Mouse (Mus musculus) intestine, embryonic 16.5 days (tissue): ENCODE results near the gene Fam120a. TPM values are rescaled to one million over a fixed set of nuclear protein-coding genes. Genes with fewer than 3 reads are reported as not detected.

Experiments used
- ATAC-seq: fragments of 200-750 bp; cut with Nextera tagmentation; 2 replicates; pipeline ENCODE4 v1.8.0; 2017; ENCODE audit warnings: moderate TSS enrichment, moderate library complexity
- H3K27ac ChIP-seq: fragments of 300-500 bp; sonication (generic); 2 replicates; pipeline ENCODE4 v1.5.1; 2014; ENCODE audit warnings: mild to moderate bottlenecking, low read length
- H3K27me3 ChIP-seq: fragments of 300-500 bp; sonication (generic); replicated peaks from 2 replicates; pipeline ENCODE4 v1.6.1; 2014; ENCODE audit warnings: low read length, control low read depth, mixed read lengths; ENCODE audit not compliant: control insufficient read depth, insufficient read depth
- H3K36me3 ChIP-seq: fragments of 300-500 bp; sonication (generic); 2 replicates; pipeline ENCODE4 v1.6.1; 2014; ENCODE audit warnings: low read length, control low read depth; ENCODE audit not compliant: control insufficient read depth, insufficient read depth
- H3K4me1 ChIP-seq: fragments of 300-500 bp; sonication (generic); 2 replicates; pipeline ENCODE4 v1.6.1; 2014; ENCODE audit warnings: low read length, control low read depth, mixed read lengths; ENCODE audit not compliant: control insufficient read depth, insufficient read depth
- H3K4me2 ChIP-seq: fragments of 300-500 bp; sonication (generic); 2 replicates; pipeline ENCODE4 v1.6.1; 2014; ENCODE audit warnings: low read depth, low read length, control low read depth
- H3K4me3 ChIP-seq: fragments of 300-500 bp; sonication (generic); 2 replicates; pipeline ENCODE4 v1.5.1; 2014; ENCODE audit warnings: mild to moderate bottlenecking, low read length
- H3K9ac ChIP-seq: fragments of 300-500 bp; sonication (generic); 2 replicates; pipeline ENCODE4 v1.6.1; 2014; ENCODE audit warnings: low read depth, low read length
- H3K9me3 ChIP-seq: fragments of 300-500 bp; sonication (generic); 2 replicates; pipeline ENCODE4 v1.6.1; 2016; ENCODE audit warnings: low read length, control low read depth; ENCODE audit not compliant: control insufficient read depth
- WGBS: fragments of 180-500 bp; shearing (Covaris S2); extraction: QIAGEN DNeasy Blood & Tissue Kit; methylation state at CpG from one replicate; pipeline ENCODE4 v1.1.7; 2014; 5-methylcytosine and 5-hydroxymethylcytosine counted together
- polyA plus RNA-seq: library from polyadenylated mRNA; unstranded; fragments of >200 nt; fragmentation: Nextera tagmentation; extraction: Ambion mirVana; gene quantifications from 2 replicates; pipeline ENCODE4 v1.2.1, GENCODE M21; 2015

The Fam120a gene
- polyA plus RNA-seq, 1 experiment from 2014 or later, result 25.7 TPM

DNA sequence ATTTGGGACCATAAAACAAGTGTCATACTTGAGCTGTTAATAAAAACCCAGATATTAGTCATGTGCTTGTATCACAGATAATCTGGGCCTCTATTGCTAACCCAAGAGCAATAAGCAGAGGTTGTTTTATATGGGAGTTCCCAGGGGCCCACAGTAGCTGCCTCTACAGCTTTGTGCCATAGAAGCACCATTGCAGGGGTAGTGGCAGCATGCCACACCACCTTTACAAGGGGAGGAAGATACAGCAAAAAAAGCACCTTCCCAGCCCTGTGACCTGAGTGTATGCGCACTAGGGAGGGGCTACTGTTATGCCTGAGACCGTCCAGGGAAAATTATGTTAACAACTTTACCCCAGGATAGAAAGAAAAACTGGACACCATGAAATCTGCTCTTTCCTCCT is 62.4 kb downstream of the Fam120a start:
- peak; percentile 80 for ATAC-seq
- Histone ChIP-seq H3K27me3 (no peaks in the 10 kb centered on the region), H3K4me1 (peaks cover 2% of the 10 kb centered on the region; the same call in 1 of the 2 replicates), H3K36me3 (peaks cover 10% of the 10 kb centered on the region), H3K4me2 (no peak overlapping the region), H3K9ac (no peak overlapping the region), H3K4me3 (no peak overlapping the region), H3K27ac (peak overlapping the region; percentile 39; the same call in 1 of the 2 replicates), H3K9me3 (no peaks in the 10 kb centered on the region)
- 76% methylated on average over 2 of the region's 2 CpGs for WGBS

DNA sequence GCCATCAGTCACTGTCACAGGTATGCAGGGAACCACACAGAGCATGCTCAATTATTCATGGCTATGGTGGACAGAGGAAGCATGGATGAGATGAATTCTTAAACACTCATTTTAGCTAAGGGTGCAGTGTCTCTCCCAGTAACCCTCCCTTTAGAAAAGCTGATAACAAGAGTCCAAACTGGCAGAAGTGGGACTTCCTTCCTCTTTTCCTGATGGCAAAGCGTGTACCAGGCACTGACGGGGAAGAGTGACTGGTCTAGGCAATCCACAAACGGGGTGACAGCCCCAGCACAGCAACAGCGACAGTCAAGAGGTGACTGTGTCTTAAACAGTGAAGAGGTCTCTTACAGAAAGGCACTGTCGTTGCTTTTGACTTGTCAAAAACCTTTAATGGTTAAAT is 72.4 kb downstream of the Fam120a start:
- ATAC-seq, result no peak
- Histone ChIP-seq H3K9ac (no peak overlapping the region), H3K9me3 (no peaks in the 10 kb centered on the region), H3K4me1 (peaks cover 10% of the 10 kb centered on the region), H3K27ac (no peak overlapping the region), H3K27me3 (no peaks in the 10 kb centered on the region), H3K4me2 (no peak overlapping the region), H3K4me3 (no peak overlapping the region), H3K36me3 (peaks cover 12% of the 10 kb centered on the region)
- 89% methylated on average over 5 of the region's 5 CpGs for WGBS

- Histone ChIP-seq H3K4me2 (no peak overlapping the region), H3K36me3 (peaks cover 28% of the 10 kb centered on the region), H3K4me3 (no peak overlapping the region), H3K9ac (no peak overlapping the region), H3K27me3 (no peaks in the 10 kb centered on the region), H3K9me3 (no peaks in the 10 kb centered on the region), H3K27ac (peak overlapping the region; percentile 34), H3K4me1 (peaks cover 13% of the 10 kb centered on the region)
- ATAC-seq, result peak; percentile 98
- 59% methylated on average over 4 of the region's 4 CpGs for WGBS
Observed at GRCm38 (mm10) chr13:48890260-48890960, 77.4 kb downstream of the Fam120a start.

DNA sequence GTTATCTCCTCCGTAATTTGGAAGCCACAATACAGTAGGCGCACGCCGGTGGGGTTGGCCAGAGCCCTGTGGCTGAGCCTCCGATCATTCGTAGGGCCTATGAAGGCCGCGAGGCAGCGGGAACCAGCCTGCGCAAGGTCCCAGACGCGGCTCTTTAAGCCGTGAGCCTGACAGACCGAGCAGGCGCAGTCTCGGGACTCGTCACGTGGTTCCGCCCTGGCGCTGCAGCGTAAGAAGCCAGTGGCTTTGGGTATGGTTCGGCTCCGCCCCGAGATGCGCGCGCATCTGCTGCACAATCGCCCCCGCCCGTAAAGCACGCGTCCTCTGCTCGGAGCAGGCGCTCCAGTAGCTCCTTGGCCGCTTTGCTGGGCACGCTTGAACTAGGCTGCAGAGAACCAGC is 89.3 kb downstream of the Fam120a start:
- under 1% methylated on average over 36 of the region's 36 CpGs for WGBS
- Histone ChIP-seq H3K4me2 (peak overlapping the region; percentile 83), H3K36me3 (peaks cover 9% of the 10 kb centered on the region), H3K4me3 (peak overlapping the region; percentile 48), H3K27ac (peak overlapping the region; percentile 89), H3K4me1 (0 out of 2 replicates have a peak, but pooled peaks cover 6% of the 10 kb centered on the region), H3K27me3 (no peaks in the 10 kb centered on the region), H3K9ac (peak overlapping the region; percentile 79), H3K9me3 (no peaks in the 10 kb centered on the region)
- ATAC-seq, result peak; percentile 99

DNA sequence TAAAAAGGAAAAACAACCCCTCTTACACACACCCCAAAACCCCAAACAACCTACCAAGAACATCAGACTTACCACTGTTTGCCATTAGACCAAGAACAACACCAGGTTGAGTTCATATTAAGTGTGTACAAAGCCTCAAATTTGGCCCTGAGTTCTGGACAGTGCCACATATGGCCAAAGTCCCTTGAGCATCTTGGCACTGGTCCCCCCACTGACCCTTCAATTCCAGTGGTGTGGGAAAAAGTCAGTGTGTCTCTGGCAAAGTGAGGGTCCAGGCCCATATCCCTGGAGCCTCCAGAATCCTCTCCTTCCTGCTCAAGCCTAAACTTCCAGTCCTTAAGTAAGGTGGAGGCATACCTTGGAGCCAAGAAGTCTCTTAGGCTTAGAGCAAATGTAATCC is 90.0 kb downstream of the Fam120a start:
- H3K4me1 ChIP-seq, result 0 out of 2 replicates have a peak, but pooled peaks cover 11% of the 10 kb centered on the region
- no peak for ATAC-seq
- H3K4me2 ChIP-seq, result peak overlapping the region; percentile 83; the same call in 1 of the 2 replicates
- H3K9me3 ChIP-seq, result no peaks in the 10 kb centered on the region
- peak overlapping the region; percentile 79 for H3K9ac ChIP-seq
- H3K36me3 ChIP-seq, result peaks cover 8% of the 10 kb centered on the region
- no peak overlapping the region for H3K27ac ChIP-seq
- H3K4me3 ChIP-seq, result no peak overlapping the region; the same call in 1 of the 2 replicates
- H3K27me3 ChIP-seq, result no peaks in the 10 kb centered on the region

DNA sequence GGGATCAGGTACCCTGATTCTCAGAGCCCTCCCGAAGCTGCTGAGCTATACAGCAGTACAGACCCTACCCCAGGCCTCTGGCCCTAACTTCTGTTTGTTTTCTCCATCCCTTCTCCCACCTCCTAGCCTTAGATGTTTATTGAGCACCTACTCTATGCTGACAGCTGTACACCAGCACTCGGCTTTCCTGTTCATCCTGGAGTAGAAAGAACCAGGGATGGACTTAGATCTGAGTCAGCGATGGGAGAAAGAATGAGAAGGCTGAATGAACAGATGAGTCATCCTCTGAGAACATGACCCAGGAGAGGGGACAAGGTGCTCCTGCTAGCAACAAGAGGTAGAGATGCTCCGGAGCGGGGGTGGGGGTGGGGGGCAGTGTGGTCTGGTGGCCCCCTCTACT is 95.1 kb downstream of the Fam120a start:
- no peak overlapping the region for H3K27ac ChIP-seq
- ATAC-seq, result no peak

GRCm38 (mm10) chr13:48871887-48872606 is 95.8 kb downstream of the Fam120a start:
- WGBS, result 62% methylated on average over 7 of the region's 7 CpGs
- peak; percentile 2; the same call in 1 of the 2 replicates for ATAC-seq
- Histone ChIP-seq H3K27ac (no peak overlapping the region), H3K27me3 (no peaks in the 10 kb centered on the region), H3K9me3 (no peaks in the 10 kb centered on the region), H3K4me2 (peak overlapping the region; percentile 88), H3K4me3 (peak overlapping the region; percentile 92), H3K4me1 (peaks cover 32% of the 10 kb centered on the region), H3K36me3 (no peaks in the 10 kb centered on the region), H3K9ac (peak overlapping the region; percentile 98)

More for the DNA sequence above, 95.1 kb downstream of the Fam120a start:
- Histone ChIP-seq H3K4me2 (no peak overlapping the region), H3K4me1 (peaks cover 32% of the 10 kb centered on the region), H3K9me3 (no peaks in the 10 kb centered on the region), H3K27me3 (no peaks in the 10 kb centered on the region), H3K36me3 (no peaks in the 10 kb centered on the region), H3K9ac (no peak overlapping the region), H3K4me3 (no peak overlapping the region)
- 70% methylated on average over 5 of the region's 5 CpGs for WGBS

GRCm38 (mm10) chr13:48870771-48871731 is 96.8 kb downstream of the Fam120a start, which contains the start of gene Phf2:
TSS of gene Phf2 (minus strand) at chr13:48871119.
- H3K36me3 ChIP-seq, result no peaks in the 10 kb centered on the region
- H3K9ac ChIP-seq, result peak within 1 kb of the TSS; percentile 98
- ATAC-seq, result peak; percentile 38
- WGBS, result under 1% methylated on average over 91 of the region's 117 CpGs
- H3K4me3 ChIP-seq, result peak within 1 kb of the TSS; percentile 92
- H3K9me3 ChIP-seq, result no peaks in the 10 kb centered on the region
- no peaks in the 10 kb centered on the region for H3K27me3 ChIP-seq
- H3K4me2 ChIP-seq, result peak within 1 kb of the TSS; percentile 88
- H3K4me1 ChIP-seq, result peaks cover 38% of the 10 kb centered on the region
- peak within 1 kb of the TSS; percentile 96 for H3K27ac ChIP-seq
